Mouse (Mus musculus): ENCODE measurements around the gene Pwwp2a. TPM values are rescaled to one million over a fixed set of nuclear protein-coding genes. Genes with fewer than 3 reads are reported as not detected.

Pwwp2a gene
- 28.9 and 29.2 TPM in 2 replicates for total RNA-seq (2015)
- 21.5 and 21.9 TPM in 2 replicates for total RNA-seq (2017)

DNA sequence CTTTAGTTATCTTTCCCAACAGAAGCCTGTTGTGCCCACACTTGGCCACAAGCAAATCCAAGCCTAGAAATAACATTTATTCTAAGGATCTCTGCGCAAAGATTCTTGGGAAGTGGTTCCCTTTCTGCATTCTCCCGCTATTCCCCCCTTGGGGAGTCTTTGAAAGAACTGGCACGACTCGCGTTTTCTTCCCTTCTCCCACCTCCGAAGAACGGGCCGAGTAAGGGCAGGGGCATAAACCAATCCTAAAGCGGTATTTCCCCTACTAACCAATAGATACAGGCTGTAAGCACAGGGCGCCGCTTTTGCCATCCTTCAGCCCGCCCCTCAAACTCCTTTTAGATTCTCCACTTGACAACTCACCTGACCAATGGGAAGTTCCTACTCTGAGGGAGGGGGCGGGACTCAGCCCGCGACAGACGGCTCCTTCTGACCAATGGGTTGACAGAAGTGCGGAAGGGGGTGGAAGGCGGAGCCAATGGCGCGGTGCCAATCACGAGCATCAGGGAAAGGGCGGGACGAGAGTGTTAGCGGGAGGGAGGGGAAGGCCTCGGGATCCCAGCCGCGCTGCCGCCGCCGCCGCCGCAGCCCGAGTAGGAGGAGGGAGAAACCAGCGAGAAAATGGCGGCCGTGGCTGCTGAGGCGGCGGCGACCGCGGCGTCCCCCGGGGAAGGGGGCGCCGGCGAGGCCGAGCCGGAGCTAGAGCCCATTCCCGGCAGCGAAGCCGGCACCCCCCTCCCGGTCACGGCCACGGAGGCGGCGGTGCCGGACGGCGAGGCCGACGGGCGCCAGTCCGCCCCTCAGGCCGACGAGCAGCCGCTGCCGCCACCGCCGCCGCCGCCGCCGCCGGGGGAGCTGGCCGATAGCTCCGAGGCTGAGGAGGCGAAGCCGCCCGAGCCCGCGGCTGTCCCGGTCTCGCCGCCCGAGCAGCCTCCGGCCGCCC, at the start of gene Pwwp2a:
Pwwp2a (plus strand) TSS at position 527 of the 943 bp plus-strand sequence.
- peak; percentile 96 for ATAC-seq (ENCODE audit: poor library complexity, severe bottlenecking)

- ATAC-seq (ENCODE audit: poor library complexity, severe bottlenecking) = peak; percentile 85
These were observed 49.2 kb upstream of the Pwwp2a start for GRCm38 (mm10) chr11:43632566-43632965.

GRCm38 (mm10) chr11:43633165-43633564, 48.6 kb upstream of the Pwwp2a start:
- no peak for ATAC-seq (ENCODE audit: poor library complexity, severe bottlenecking)

DNA sequence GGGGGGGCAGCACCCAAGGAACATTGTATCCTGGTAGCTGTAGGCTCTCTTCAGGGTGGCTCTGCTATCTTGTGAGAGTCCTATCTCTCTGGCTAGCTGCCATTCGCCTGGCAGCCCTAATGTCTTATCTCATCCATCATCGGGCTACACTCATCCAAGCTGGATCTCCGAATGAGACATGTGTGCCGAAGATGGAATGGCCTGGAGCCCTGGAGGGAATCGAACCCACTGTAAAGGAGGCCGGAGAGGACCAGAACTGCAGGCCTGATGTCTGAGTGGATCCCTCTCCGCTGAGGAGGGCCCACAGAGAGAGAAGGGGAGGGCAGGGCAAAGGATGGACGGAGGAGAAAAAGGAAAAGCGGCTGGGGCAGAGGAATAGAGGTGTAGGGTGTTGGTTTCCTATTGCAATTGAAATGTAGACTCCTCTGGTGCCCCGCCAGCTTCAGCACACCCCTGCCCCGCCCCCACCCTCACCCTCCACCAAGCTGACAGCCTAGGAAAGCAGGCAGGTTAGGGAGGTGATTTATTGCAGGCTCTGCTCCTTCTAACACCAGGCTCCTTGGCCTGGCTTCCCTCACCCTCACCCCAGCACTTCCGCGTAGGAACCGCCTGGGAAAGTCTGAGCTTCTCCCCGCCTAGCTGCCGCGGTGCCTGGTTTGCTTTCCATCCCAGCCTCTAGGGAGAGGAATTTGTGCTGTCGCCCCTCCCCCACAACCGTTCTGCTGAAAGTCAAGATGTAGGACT, 48.0 kb upstream of the Pwwp2a start:
- peak; percentile 41; the same call in 1 of the 2 replicates for ATAC-seq (ENCODE audit: poor library complexity, severe bottlenecking)

- no peak for ATAC-seq (ENCODE audit: poor library complexity, severe bottlenecking)
These were observed 45.0 kb upstream of the Pwwp2a start for GRCm38 (mm10) chr11:43636761-43637160.

- no peak for ATAC-seq (ENCODE audit: poor library complexity, severe bottlenecking)
These were observed 43.3 kb upstream of the Pwwp2a start for GRCm38 (mm10) chr11:43638486-43638885.

DNA sequence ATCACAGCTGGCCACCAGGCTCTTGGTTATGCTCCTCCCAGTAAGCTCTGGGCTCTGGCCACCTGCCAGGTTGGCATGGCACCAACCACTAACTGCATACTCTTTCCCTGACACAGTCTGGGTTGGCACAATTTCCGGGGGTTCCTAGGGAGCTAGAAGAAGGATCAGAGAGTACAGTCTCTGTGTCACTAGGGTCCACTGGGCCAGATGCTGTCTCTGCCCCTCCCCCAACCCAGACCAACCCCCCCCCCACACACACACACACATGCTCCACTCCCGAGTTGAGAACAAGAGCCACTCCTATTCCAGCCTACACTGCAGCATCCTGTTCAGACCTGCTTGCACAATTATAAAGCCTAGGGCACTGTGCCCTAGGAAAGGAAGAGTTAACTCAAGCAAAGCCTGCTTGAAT, 38.6 kb upstream of the Pwwp2a start:
- no peak for ATAC-seq (ENCODE audit: poor library complexity, severe bottlenecking)

GRCm38 (mm10) chr11:43645286-43645685, 36.5 kb upstream of the Pwwp2a start:
- no peak for ATAC-seq (ENCODE audit: poor library complexity, severe bottlenecking)

DNA sequence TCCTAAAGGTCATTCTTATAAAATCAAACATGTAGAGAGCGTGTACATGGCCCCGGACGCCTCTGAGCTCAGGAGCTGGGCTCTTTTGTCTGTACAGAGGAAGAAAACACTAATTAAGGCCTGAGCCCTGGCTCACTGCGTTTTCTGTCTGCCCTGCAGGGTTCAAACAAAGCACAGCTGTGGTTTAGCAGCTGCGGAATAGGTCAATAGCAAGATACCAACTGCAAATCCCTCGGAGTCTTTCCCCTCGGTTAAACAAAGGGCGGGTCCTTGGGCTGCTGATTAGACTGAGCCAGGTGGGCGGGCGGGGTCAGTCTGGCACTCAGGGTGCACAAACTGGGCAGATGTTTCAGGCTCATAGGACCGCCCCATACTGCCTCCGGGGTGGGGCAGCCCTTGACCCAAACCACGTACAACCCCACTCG, 28.7 kb upstream of the Pwwp2a start:
- no peak for ATAC-seq (ENCODE audit: poor library complexity, severe bottlenecking)

DNA sequence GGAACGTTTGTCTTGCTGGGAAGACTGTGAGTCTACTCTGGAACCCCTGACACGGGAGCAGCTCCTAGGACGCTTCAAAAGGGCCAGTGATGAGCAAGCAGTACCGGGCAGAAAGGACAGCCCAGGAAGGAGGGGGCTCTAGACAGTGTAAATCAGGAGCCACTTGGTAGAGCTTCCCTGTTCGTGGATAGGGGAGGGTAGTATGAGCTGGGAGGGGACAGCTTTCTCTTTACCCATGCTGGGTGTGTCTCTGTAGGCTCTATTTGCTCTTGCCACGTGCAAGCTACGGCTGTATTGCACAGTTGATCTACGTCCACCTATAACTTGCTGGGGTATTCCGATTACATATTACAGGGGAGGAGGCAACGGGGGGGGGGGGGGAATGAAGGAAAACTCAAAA, 25.3 kb upstream of the Pwwp2a start:
- ATAC-seq (ENCODE audit: poor library complexity, severe bottlenecking) = no peak

DNA sequence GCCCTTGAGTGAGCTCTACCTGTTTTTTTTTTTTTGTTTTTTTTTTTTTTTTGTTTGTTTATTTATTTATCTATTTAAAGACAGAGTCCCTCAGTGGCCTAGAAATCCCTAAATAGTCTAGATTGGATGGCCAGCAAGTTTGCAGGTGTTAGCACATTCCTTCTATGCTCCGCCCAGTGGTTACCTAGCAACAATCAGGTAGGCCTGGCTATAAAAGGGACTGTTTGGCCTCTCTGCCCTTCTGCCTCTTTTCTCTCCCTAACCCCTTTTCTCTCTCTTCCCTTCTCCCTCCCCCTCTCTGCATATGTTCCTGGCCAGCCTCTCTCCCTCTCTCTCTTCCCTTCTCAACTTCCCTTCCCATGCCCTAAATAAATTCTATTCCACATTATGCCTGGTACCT, 23.8 kb upstream of the Pwwp2a start:
- ATAC-seq (ENCODE audit: poor library complexity, severe bottlenecking) = no peak

- ATAC-seq (ENCODE audit: poor library complexity, severe bottlenecking) = no peak
These were observed 14.6 kb upstream of the Pwwp2a start for GRCm38 (mm10) chr11:43667038-43667745.

DNA sequence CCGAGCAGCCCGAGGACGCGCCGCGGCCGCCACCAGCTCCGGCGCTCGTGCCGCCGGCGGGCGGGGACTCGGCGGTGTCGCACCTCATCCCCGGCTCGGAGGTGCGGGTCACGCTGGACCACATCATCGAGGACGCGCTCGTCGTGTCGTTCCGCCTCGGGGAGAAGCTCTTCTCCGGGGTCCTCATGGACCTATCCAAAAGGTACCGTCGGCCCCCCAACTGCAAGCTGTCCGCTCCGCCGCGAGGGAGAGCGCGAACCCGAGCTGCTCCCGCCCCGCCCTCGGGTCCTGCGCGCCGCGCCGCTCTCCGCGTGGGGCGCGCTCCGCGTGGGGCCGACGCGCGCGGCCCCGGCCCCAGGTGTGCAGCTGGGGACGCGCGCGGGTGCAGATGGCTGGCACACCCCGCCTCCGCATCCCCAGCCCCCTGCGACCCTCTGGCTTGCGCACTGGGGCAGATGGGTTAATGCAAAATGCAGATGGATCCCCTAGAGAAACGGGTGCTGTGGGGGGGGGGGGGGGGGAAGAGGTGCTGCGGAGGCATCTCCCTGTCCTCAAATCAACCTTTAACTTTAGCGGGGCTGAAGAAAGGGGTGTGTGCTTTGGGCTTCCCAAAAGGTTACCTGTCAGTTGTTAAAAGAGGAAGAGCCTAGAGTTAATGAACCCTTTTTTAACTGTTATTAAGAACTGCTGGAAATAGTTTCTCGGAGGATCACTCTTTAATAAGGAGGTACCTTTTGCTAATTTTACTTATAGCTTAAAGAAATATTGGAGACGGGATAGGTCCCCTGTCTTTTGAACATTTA, 818 bp downstream of the Pwwp2a start:
- ATAC-seq (ENCODE audit: poor library complexity, severe bottlenecking) = peak; percentile 31

DNA sequence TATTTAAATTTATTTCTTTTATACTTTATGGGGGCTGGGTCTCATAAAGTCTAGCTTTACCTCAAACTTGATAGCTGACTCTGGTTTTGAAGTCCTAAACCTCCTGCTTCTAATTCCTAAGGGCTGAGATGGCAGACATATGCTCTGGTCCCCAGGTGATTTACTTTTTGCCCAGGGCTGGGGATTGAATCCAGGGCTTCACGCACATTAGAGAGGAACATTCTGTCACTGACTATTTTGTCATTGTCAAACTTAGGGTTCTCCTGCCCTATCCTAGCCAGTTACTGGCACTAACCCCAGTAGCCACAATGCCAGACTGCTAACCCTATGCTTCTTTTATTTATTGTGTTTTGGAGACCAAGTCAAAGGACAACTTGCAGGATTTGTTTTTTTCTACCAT, 7.1 kb downstream of the Pwwp2a start:
- ATAC-seq (ENCODE audit: poor library complexity, severe bottlenecking) = no peak

GRCm38 (mm10) chr11:43696623-43697022, 14.8 kb downstream of the Pwwp2a start:
- ATAC-seq (ENCODE audit: poor library complexity, severe bottlenecking) = no peak

DNA sequence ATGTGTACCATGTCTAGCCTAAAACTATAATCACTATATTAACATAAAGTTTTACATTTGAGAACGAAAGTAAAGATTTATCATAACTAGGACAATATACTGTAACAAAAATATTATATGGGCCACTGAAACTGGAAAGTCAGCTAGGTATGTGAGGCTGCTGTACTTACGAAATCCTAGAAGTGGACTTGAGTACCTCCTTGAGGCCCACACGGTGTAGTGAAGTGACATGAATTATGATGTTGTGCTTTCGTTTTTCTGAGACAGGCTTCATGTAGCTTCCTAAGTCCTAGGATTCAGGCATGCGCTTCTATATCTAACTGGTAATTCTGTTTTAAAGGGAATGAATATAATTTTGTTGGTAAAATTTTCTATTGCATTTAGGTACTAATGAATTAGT, 16.8 kb downstream of the Pwwp2a start:
- ATAC-seq (ENCODE audit: poor library complexity, severe bottlenecking) = no peak

- ATAC-seq (ENCODE audit: poor library complexity, severe bottlenecking) = no peak
These were observed 18.5 kb downstream of the Pwwp2a start for GRCm38 (mm10) chr11:43700291-43700690.

DNA sequence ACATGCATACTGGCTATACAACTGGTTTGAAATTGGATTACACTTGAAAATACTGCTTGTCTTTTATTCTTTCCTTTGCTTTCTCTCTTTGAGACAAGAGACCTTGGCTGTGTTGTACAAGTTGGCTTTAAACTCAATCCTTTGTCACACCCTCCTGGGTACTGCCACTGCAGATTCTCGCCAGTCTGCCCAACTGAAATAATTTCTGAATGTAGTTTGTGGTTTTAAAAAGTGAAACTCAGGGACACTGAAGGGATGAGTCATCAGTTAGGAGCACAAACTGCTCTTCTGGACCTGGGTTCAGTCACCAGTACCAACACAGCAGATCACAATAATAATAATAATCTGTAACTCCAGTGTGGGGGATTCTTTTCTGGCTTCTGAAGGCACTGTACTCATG, 21.8 kb downstream of the Pwwp2a start:
- no peak for ATAC-seq (ENCODE audit: poor library complexity, severe bottlenecking)

GRCm38 (mm10) chr11:43705751-43706150, 24.0 kb downstream of the Pwwp2a start:
- no peak for ATAC-seq (ENCODE audit: poor library complexity, severe bottlenecking)

DNA sequence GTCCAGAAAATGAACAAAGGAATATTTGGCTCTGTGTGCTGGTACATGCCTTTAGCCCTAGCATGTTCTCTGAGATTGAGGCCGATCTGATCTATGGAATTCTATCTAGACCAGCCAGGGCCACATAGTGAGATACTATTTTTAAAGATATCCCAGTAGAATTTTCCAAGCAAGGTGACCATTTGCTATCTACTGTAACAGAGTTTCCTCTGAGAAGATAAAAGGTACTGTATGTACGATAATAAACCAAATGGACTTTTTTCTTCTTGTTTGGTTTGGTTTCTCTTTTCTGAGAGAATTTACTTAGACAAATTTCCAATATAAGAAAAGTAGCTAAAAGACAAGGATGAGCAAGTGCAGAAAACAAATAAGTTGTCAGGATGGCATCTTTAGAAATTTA, 26.6 kb downstream of the Pwwp2a start:
- no peak for ATAC-seq (ENCODE audit: poor library complexity, severe bottlenecking)

Measured in megakaryocyte, adult 5-6 weeks (primary cell).